Mouse (Mus musculus) mouse embryonic stem cell (cell line): ENCODE data around the gene Trim69.

Source experiments
- in situ Hi-C, 2 experiments: fragments of 300-500 bp; cut with MboI; formaldehyde crosslinking; loops; 1 replicate in 1 of 2; 3 replicates in 1 of 2; pipeline ENCODE4 v1.14.3; 2019 to 2020; ENCODE audit warnings: low sequenced_read_pairs in 2 of 2, low pct_unique_long_range_greater_than_20kb in 1 of 2, mixed read lengths in 1 of 2; ENCODE audit not compliant: unreplicated experiment in 1 of 2

The Trim69 gene

DNA sequence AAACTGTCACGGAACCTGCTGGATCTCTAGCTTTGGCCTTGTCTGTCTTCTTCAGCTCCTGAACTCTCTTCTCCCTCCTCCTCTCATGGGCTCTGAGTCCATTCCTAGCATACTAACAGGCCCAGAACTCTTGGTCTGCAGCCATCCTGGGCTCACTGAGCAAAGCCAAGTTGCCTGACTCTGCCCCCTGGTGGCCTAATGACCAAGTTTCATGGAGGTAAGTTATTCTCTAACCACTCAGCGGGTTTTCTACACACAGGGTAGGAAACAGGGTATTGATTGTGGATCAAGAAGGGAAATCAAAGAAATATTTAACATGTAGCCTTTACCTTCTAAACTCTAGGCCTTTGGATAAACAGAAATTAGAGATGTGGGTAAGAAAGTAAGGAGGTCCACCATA is at the start of gene Trim69:
Gene Trim69 (plus strand): TSS at position 21 of the 400 bp plus-strand sequence.
- in situ Hi-C loops = loop anchor here in 1 of 2 experiments (10.0 kb wide), 1 partner anchor 86 kb away; no protein-coding TSS in a partner anchor

- in situ Hi-C loops = no loop called here
These were observed 43.6 kb upstream of the Trim69 start for GRCm38 (mm10) chr2:122116888-122117287.

DNA sequence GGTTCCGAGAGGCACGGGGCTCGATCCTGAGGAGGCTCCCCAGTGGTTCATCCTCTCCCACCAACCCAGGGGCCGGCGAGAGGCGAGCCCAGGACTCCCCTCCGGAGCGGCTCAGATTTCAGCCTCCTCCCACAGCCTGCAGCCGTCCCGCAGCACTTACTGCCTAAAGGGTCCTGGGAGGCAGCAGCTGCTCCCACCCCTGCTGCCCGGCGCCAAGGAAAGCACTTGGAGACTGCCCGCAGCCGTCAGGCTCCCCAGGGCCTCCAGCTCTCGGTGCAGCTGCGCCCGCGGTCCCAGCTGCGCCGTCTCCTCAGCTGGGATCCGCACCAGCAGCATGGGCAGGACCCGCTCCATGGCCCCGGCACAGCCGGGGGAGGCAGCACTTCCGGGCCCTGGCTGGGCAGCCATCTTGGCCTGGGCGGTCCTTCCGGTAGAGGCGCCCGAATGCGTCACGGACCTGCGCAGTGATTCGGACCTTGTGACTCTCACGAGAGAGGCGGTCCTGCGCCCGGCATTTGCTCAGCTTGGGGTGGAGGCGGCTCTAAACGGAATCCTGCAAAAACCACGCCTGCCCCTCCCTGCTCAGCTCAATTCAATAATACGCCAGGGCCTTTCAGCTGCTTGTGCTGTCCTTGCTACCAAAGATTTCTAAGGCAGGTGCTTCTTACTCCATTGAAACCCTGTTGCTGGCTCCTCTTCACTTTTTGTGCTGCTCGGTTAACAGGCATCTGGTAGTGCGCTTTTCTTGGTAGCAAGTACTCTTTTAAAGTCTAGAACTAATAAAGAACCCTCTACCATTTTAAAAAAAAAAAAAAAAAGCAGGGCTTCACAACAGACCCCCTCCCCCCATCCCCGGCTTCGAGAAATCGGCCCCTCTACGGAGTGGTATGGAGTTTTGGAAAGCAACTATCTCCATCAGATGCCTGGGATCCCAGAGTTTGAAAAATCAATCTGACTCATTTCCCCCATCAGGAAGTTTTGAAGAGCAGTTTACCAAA is 42.2 kb upstream of the Trim69 start, which contains the start of gene Spg11:
Gene Spg11 (minus strand): TSS at position 426 of the 998 bp plus-strand sequence.
- in situ Hi-C loops = no loop called here

- in situ Hi-C loops = no loop called here
These were observed 34.6 kb upstream of the Trim69 start for GRCm38 (mm10) chr2:122125680-122126572.

GRCm38 (mm10) chr2:122126765-122127347 is 33.6 kb upstream of the Trim69 start:
- in situ Hi-C loops = no loop called here

DNA sequence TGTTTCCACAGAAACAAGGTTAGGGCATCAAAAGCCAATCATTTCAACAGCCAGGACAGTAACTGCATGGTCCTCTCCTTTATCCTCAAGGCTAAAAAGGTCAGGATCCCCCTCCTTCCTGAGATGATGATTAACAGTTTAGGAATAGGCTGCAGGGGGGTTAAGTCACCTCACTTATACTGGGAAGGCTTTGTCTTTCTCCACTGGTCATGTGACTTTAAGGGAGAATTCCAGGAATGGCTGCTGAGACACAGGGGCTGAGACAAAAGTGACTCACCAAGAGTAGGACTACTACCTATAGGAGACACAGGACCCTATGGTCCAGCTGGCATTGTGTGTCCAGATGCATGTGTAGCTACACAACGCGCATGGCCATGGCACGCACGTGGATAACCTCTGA is 32.9 kb upstream of the Trim69 start:
- in situ Hi-C loops = no loop called here

DNA sequence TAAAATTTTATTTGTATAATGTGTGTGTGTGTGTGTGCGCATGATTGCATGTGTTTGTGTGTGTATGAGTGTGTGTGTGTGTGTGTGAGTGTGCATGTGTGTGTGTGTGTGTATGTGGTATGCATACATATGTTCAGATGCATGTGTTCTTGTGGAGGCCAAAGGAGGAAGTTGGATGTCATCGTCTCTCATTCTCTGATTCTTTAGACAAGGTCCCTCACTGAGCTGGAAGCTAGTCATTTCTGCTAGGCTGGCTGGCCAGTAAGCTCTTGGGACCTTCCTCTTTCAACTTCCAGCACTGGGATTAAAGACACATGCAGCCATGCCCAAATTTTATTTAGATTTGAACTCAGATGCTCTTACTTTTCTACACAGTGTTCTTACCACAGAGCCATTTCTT is 28.4 kb upstream of the Trim69 start:
- in situ Hi-C loops = no loop called here

- in situ Hi-C loops = no loop called here
These were observed 27.9 kb upstream of the Trim69 start for GRCm38 (mm10) chr2:122132618-122133017.

DNA sequence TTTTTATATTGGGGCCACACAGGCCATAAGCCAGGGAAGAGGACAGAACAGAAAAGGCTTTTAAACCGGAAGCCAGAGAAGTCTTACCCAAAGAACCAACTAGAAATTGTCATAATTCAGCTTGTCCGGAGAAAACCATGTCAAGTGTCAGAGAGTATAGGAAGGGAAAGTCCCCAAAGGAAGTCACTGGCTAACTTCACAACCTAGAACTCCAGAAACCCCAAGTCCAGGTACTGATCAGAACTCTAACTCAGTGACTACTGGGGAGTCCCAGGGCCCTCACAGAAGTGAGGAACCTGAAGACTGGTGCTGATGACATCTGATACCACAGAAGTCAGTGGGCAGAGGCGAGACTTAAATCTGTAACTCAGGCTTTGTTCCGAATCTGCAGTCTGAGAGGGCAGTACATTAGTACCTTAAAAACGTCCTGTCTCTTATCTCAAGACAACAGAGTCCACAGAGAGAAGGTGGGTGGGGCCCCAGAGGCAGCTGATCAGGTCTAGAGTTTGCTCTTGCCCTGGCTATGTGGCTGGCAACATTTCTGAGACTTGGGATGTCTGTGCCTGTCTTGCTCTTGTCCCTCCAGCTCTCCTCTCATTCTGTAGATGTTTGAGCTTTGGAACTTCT is 22.5 kb upstream of the Trim69 start:
- in situ Hi-C loops = no loop called here

DNA sequence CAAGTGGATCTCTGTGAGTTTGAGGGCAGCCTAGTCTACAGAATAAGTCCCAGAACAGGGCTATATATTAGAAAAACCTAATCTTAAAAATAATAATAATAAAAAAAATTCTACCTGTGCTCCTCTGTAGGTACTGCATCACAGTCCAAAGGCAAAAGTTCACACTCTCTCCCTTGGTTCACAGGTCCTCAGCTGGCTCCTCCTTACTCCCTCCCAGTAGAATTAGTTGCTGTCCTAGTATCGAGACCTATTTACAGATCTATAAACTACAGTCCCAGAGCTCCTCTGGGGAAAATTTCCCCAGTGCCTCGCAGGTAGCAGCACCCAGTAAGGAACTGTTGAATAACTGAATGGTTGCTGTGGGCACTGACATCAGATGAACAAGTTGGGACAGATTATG is 19.7 kb upstream of the Trim69 start:
- in situ Hi-C loops = no loop called here

- in situ Hi-C loops = no loop called here
These were observed 19.1 kb upstream of the Trim69 start for GRCm38 (mm10) chr2:122141332-122141967.

- in situ Hi-C loops = no loop called here
These were observed 17.4 kb upstream of the Trim69 start for GRCm38 (mm10) chr2:122143111-122143510.

DNA sequence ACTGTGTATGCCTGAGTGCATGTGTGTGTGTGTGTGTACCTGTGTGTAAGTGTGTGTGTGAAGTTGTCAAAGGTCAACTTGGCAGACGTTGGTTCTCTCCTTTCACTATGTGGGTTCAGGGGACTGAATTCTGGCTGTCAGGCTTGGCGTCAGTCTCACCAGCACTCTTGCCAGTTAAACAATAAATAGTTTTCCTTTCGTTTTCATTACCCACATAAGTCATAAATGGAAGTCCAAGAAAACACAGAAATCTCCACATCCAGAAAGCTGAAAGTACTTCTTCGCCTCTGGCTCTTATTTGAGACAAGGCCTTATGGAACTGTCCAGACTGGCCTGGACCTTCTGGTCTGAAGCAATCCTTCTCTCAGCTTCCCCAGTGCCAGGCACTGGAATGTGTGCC is 14.7 kb upstream of the Trim69 start:
- in situ Hi-C loops = no loop called here

GRCm38 (mm10) chr2:122146687-122147086 is 13.8 kb upstream of the Trim69 start:
- in situ Hi-C loops = no loop called here

GRCm38 (mm10) chr2:122147508-122148241 is 12.8 kb upstream of the Trim69 start, which contains the start of gene B2m:
TSS of gene B2m (plus strand) at chr2:122147686.
- in situ Hi-C loops = no loop called here

DNA sequence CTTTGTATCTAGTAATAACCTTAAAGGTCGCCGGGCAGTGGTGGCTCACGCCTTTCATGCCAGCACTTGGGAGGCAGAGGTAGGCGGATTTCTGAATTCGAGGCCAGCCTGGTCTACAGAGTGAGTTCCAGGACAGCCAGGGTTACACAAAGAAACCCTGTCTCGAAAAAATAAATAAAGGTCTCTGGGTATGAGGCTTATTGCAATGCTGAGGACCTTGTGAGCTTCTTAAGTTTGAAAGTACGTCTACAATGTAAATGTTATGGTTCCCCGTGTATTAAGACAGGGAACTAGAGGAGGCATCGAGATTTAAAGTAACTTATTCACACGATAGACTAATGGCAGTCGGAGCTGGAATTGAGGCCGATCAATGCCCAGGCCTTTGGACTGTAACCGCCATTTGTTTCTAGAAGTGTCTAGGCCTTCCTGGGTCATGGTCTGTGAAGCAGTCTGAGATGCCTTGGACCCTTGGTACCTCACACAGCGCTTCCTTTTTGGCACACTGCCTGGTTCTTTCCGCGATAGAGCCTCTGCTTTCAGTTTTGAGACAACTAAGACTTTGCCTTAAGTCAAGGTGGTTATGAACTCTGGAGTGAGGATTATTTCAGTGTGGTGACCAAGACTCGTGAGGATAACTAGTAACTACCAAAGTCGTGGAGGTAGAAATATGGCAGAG is 12.1 kb upstream of the Trim69 start:
- in situ Hi-C loops = no loop called here

- in situ Hi-C loops = no loop called here
These were observed 11.2 kb upstream of the Trim69 start for GRCm38 (mm10) chr2:122149316-122149715.
